Mouse (Mus musculus) heart, adult 18-20 months (tissue): ENCODE results near the gene Ttll12. TPM values are rescaled to one million over a fixed set of nuclear protein-coding genes. Genes with fewer than 3 reads are reported as not detected.

Experiments
- DNase-seq, 2 experiments: peaks; one replicate each; pipeline ENCODE4 v3.0.0; 2021 to 2022; ENCODE audit warnings: mixed read lengths in 1 of 2
- total RNA-seq, 2 experiments: library from RNA; stranded (reverse); gene quantifications; 2 replicates each; pipeline ENCODE4 v1.2.3; 2021

Gene Ttll12
- total RNA-seq, 2 experiments from 2014 or later, result 6.0 TPM

DNA sequence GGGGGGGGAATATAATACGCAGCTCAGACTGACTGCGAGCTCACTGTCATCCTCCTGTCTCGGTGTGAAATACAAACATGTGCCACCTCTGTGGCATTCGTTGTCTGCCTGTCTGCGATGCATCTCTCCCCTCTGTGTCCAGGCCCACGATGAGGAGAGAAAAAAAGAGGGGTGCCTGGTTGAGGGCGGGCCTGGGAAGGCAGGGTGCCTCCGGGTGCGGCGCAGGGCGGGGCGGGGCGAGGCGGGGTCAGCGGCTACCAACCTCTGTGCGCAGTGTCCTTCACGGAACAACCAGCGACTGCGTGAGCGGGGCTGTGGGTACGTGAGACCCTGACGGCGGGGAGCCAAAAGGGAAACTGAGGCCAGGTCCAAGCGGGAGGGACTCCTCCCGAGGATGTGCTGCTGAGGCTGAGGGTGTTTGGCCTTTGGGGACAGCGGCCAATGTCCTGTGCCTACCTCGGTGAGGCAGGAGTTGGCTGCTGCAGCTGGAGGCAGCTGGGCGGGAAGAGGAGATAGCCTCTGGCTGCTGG is 31.6 kb downstream of the Ttll12 start, which contains the start of the genes Tspo and Mcat:
Gene Tspo, plus strand, starts transcription at position 266 of the 530 bp plus-strand sequence.
Gene Mcat, minus strand, starts transcription at position 461 of the 530 bp plus-strand sequence.
- DNase-seq, result peak; percentile 82

DNA sequence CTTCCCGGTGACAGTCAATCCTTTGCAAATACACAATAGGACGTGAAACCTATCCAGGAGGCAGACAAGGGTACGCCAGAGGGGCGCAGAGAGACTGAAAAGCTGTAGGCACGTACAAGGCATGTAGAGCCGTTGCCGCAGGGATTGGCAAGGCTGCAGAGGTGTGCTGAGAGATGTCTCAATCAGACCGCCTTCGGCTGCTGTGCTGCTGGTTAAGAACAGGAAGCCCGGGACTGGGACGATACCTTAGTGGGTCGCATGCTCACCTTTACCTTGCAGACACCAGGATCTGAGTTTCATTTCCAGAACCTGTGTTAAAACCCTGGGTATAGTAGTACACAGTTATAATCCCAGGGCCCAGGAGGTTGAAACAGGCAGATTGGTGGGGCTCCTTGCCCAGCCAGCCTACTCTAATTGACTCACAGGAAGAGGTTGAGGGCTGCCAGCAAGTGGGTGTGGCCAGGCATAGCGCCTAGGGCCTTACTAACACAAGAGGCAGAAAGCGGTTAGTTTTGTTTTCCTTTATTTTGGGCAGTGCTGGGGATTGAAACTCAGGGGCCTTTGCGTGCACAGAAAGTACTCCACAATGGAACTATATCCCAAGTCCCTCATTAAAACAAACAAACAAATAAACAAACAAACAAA is 32.2 kb downstream of the Ttll12 start:
- DNase-seq, result peak; percentile 92 to 94

DNA sequence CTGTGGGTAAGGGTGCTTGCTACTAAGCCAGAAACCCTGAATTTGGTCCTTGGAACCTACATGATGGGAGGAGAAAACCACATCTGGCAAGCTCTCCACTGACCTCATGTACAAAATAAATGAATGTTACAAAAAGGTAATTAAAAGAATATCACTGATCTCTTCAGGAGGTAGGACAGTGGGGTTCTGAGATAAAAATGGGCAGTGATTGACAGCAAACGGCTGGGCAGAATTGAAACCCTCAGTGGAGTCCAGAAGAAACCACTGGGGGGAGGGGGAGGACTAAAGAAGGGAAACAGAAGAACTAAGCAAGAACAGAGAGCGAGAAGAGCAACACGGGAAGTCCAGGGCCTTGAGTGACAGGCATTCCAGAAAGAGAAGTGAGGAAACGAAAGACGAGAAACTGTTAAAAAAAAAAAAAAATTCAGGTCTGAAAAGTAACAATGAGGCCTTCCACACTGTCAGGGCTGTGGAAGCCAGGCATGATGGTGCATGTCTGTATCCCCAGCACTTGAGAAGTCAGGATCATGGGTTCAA is 33.9 kb downstream of the Ttll12 start:
- DNase-seq, result no peak

DNA sequence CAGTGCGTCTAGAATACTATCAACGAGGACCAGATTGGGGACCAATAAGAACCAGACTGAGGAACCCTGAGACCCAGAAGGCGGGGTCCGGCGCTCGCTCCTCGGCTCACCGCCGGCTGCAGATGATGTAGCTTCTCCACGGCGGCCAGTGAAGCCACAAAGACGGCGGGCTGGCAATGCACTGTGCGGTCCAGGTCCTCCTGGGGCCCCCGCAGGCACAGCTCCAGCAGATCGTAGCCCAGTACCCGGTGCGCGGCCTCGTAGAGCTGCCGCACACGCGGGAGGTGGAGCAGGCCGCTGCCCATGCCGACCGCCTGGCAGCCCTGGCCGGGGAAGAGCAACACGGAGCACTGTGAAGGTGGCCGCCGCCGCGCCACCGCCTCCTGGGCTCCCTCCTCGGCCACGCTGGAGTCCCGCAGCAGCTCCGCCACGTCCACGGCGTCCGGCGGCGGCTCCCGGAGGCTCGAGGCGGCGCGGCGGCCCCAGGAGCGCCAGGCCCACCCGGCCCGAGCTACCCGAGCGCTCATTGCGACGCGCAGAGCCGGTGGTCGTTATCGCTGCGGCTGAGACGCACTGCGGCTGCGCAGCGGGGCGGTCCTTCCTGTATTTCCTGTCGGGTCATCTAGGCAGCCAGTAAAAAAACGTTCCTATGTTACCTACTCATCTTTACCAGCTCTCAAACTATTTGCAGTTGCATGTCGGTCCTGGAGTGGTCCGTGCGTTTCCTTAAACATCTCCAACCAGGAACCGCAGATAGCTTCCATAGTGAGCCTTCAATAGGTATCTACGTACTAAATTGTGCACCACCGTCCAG is 39.6 kb downstream of the Ttll12 start:
- DNase-seq, result peak; percentile 92 to 94

DNA sequence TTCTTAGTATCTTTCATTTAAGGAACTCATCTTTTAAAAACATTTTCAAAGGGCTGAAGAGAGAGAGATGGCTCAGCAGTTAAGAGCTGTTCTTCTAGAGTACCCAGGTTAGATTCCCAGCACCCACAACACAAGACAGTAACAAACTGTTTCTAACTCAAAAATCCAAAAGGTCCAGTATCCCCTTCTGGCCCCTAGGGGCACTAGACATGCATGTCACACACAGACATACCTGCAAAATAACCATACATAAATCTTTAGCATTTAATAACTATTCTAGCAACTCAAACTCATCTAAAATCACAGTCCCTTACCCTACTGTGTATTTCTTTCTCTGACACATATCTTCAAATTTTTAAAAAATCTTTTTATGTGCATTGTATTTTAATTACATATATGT is 41.1 kb downstream of the Ttll12 start:
- DNase-seq, result no peak

DNA sequence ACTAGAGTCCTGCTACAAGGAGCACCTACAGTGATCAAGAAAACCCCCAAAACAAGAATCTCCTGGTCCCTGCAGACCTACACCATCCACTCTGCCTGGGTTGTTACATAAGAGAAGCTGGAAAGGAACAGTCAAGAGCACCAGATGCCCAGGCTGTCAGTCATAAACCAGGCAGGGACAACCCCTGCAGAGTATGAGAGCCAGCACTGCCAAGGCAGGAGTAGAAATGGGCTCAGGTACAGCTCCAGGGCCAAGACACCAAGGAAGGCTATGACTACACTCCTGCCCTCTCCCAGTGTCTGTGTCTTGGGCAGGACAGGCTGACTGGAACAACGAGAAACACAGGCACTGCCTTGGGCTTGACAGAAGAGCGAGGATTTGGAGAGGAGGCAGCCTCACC is 44.8 kb downstream of the Ttll12 start:
- no peak for DNase-seq

DNA sequence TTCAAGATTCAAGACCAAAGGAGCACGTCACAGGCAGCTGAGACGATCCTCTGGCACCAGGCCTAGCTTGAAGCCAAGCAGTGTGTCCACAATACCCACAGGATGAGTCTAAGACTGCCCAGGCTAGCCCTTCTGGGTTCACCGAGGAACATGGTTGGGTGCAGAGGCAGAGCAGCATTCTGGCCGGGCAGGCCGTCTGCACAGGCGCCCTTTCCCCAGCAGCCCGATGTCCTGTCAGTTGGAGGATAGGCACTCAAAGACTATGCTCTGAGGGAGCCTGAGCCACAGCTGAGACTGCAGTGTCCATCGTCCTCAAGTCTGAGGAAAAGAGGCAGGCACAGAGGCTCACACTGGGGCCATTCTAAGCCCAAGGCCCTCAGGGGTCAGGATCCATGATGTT is 47.8 kb downstream of the Ttll12 start:
- DNase-seq, result no peak

DNA sequence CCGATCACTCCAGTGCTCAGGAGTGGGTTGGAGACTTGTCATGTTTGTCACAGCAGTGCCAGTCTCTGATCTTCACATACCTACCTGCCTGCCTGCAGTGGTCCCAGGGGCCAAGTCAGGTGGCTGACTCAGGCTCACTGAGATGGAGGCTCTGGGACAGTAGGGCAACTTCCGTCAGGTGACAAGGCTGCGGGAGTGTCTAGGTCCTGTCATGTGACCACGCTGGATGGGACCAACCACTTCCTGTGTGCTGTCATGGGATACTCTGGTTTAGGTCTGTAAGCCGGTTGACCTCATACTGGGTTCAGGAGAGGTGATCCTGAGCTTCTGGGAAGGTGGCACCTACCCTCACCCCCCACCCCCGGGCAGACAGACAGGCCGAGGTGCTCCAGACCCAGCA is 48.9 kb downstream of the Ttll12 start:
- no peak for DNase-seq

DNA sequence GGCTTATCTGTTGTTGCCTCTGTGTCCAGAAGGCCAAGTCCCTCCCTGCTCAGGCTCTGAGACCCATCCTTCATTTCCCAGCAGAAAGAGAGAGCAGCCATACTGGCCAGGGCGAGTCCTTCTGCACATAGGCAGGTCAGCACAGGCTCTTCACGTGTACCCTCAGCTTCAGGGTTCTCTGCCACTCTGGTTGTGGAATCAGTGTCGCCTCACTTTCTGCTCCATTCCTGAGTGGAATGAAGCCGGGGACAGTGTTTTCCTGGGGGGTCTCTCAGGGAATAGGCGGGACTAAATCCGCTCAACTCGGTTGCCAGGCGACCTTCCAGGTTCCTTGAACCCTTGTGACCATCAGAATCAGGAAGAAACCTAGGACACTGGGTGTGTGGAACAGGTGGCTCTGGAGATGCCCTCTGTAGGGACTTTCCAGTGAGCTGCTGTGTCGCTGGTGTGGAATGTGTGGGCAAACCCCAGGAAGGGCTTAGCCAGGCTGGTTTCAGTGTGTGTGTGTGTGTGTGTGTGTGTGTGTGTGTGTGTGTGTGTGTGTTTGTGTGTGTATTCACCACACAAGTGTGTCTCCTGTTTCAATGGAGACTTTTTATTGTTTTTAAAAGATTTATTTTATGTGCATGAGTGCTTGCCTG is 53.2 kb downstream of the Ttll12 start:
- no peak for DNase-seq

DNA sequence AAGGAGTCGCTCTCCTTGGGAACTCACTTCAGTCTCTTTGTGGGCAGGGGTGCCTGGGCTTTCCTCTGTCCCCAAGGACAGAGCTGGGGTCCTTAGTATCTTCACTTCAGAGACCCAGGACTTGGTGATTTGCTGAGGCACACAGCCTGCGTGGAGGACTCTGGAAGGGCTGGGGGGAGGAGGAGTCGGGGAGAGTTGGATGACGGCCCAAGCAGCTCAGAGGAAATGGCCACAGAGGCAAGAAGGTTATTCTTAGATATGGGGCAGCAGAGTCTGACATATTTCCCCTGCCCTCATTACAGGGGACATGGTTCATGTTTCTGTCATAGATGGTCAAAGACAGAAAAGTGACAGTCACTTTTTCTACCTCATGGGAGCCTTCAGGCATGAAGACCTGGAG is 55.1 kb downstream of the Ttll12 start:
- peak; percentile 79 to 85 for DNase-seq

DNA sequence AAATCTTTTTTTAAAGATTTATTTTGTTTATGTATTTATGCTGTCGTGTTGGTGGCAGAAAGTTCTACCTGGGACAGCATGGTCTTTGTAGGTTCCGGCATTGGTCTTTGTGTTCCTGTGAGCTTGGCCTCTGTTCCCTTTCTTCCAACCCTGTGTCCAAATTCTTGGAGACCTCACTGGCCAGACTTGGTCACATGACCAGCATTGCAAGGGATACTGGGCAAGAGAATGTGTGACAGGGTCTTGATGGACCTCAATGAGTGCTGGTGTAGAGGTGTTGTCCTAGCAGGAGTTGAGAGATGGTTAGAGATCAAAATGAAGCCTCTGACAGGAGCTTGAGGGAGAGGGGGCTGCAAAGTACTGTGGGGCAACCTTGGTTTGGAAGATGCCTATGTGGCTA is 56.1 kb downstream of the Ttll12 start:
- no peak for DNase-seq

DNA sequence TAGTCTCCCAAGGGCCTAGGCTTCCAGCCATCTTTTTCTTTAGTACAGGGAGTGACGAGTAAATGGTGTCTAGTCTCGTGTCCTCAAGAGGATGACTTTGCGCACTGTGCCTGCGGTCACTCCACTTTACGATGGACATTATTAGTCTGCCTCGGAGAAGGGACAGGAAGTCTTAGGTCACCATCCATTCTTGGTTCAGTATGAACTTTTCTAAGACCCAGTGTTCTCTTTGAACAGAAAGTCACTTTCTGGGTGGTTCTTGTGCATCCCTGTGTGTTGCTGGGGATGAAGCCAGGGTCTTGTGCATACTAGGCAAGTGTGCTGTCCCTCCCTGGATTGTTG is 59.1 kb downstream of the Ttll12 start:
- no peak for DNase-seq

DNA sequence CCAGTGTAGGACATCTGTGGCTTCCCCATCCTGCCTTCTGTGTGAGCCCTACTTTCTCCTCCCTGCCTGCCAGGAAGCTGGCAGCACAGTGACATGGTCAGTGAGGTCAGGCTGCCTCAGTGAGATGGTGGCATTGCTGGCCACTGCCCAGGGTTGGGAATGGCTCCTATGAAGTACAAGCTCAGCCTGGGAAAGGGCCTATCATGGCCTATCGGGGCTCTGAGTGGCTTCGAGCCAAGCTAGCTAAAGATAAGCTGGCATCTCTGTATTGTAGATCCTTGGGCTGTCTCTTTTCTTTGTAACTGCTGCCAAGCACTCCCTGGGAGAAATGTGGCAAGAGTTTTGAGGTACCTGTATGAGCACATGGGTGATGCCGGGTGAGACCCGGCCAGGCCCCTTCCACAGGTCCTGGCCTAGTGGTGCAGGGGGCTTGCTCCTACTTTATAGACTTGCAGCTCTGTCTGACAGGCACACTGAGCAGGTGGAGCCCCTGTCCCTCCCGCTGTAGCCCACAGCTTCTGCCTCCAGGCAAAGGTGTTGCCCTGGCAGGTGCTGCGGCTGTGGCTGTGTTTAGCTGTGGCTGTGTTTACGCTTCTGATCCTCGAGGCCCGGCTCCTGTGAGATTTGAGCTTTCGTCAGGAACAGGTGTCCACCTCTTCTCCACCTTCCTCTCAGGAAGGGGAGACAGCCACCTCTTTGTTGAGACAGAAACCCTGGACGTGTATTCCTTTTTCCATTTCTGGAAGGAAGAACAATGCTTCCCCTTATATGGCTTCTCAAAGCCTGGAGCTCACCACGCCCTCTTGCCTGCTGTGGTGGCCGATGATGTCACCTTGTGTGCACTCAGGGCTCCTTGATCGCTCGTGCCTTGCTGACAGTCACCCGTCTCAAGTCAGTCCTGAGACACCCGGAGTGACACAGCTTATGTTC is 59.7 kb downstream of the Ttll12 start:
- peak; percentile 43 to 52 for DNase-seq

DNA sequence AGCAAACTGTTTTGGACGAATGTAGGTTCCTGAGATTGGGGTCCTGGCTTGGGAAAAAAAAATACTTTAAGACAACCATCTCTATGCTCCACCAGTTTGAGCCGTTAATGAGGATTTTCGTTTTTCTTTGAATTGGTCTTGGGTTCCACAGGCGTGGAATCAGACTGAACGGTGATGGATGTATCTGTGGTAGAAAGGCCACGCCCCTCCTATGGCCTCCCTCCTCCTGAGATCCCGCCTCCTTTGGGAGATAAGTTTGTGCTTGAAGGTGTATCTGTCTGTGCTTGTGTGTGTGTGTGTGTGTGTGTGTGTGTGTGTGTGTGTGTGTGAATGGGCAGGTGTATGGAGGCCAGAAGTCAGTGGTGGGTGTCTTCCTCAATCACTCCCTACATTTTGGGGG is 62.4 kb downstream of the Ttll12 start:
- DNase-seq, result no peak

DNA sequence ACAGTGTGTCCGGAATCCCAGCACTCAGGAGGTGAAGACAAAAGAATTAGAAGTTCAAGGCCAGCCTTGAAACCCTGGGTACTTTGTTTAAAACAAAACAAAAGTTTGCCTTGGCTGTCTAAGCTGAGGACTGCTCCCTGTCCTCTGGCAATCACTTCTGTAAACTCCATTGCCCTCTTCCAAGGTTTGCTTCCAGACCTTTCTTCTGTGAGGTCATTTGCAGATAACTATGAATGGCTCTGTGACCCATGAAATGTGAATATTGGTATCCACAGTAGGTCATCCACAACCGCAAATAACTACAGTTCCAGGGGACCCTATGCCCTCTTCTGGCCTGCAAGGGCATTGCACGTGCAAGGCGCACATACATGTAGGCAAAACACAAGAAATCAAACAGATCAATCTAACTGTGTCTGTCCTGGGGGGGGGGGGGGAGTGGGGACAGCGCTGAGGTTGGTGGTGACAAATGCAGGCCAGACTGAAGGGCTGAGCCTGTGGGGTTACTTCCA is 62.9 kb downstream of the Ttll12 start:
- DNase-seq, result no peak

DNA sequence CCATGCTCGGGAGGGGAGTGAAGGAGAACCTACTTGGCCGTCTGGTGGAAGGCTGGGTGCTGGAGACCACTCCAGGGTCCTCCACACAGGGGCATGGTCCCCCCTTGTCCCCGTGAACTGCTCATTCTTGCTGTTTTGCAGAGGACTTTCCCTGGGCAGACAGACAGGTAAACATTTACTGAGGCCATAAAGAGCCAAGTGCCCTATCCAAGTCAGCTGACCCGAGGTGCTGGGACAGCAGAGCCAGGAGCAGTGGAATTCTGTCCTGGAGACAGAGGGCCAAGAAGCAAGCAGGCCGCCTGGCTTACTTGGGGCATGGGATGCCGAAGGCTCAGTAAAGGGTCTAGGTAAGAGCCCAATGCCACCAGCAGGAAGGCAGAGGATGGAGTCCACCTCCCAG is 64.3 kb downstream of the Ttll12 start:
- peak; percentile 34 to 43 for DNase-seq

DNA sequence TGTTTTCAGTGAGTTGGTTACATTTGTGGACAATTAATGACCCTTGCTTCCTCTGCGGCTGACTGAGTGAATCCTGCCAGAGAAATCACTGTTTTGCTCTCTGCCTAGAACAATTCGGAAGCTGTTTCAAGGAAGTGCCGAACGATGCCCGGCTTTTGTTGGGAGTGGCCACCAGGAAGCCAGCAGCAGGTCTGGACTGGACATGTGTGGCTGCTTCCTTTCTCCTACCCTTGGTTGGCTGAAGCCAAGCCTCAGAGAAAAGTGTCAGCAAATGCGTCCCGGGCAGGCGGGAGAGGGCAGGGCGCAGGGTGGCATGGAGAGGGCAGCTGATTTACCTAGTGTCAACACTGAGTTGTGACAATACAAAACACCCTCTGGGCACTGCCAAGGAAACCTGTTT is 64.7 kb downstream of the Ttll12 start:
- DNase-seq, result peak; percentile 66 to 81

DNA sequence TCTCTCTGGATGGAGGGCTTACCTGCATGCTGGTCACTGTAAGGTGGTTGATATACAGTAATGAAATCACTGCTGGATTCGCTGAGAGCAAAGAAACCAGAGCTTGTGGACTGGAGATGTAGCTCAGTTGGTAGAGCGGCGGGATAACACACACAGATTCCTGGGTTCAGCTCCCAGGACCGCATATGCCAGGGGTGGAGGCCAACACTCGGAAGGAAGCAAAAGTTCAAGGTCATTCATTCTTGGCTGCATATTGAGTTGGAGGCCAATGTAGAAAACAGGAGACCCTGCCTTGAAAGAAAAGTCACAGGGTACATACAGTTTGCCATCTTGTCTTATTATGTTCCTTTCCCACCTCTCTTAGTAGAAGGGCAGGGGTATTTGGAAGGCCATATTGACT is 65.2 kb downstream of the Ttll12 start:
- DNase-seq, result peak; percentile 64 to 72

DNA sequence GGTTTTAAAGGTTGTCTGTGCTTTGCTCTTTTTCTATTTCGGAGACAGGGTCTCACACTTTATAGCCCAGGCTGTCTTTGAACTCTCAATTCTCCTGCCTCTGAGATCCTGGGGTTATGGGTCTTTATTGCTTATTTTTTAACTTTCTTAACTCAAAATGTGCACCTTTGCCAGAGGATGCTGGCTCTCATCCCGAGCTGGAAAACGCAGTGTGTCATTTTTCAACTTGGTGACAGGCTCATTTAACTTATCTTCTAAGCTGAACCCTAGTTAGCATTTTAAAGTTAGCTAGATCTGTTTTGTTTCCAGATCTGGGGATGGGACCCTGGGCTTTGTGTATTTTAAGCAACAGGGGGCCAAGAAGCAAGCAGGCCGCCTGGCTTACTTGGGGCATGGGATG is 66.1 kb downstream of the Ttll12 start:
- no peak for DNase-seq

DNA sequence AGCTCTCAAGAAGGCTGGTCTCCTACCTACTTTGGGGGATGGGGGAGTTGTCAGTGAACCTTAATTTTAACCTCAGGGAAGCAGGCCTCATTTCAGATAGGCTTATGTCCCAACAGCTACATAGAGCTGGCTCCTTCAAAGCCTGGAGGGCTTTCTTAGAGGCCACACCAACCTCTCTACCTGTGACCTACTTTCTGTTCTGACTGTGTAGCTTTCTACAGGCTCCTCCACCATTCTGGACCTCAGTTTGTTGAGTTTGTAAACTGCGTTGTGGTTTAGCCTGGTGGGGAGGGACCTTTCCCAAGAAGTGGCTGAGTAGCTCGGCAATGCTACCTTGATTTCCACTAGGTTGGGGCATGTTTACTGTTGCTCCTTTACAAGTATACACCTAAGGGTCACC is 67.2 kb downstream of the Ttll12 start:
- DNase-seq, result no peak

DNA sequence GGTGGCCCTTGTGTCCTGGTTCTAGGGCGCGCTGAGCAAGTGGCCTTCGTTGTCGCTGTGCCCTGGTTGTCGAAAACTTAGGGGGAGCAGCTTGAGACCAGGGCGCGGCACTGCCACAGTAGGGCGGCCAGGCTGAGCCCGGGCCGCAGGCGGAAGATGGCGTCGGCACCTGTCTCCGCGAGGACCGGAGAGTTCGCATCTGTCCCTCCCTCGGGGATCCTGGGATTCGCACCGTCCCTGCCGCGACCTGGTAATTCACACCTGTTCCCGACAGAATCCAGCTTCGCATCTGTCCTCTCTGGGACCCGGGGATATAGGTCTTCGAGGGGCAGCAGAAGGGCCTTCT is 67.9 kb downstream of the Ttll12 start:
- DNase-seq, result peak in 1 of 2 experiments; percentile 33
